Mouse (Mus musculus) CH12.LX (cell line): Measurements from ENCODE around the gene Pde3a. TPM values are rescaled to one million over a fixed set of nuclear protein-coding genes. Genes with fewer than 3 reads are reported as not detected.

Source experiments
- DNase-seq: peaks from one replicate; pipeline ENCODE4 v3.0.0-alpha.2; 2013; ENCODE audit errors: extremely low read depth
- H3K27ac ChIP-seq: 2 replicates; pipeline ENCODE4 v1.5.1; 2012; ENCODE audit warnings: low read depth, mild to moderate bottlenecking, control low read depth, moderate library complexity; ENCODE audit not compliant: insufficient read depth
- H3K27me3 ChIP-seq: replicated peaks from 2 replicates; pipeline ENCODE3; 2012; ENCODE audit warnings: inconsistent platforms
- H3K36me3 ChIP-seq, 2 experiments: replicated peaks in 1 of 2; 2 replicates each; pipeline versions ENCODE3 to v1.6.1; 2012; ENCODE audit warnings: inconsistent platforms in 1 of 2, low read length in 1 of 2, mild to moderate bottlenecking in 1 of 2, mixed read lengths in 1 of 2, moderate library complexity in 1 of 2; ENCODE audit not compliant: control insufficient read depth in 1 of 2, insufficient read depth in 1 of 2
- H3K4me1 ChIP-seq, 2 experiments: 2 replicates each; pipeline ENCODE4 v1.6.1; 2012; ENCODE audit warnings: inconsistent platforms in 1 of 2, moderate library complexity in 1 of 2; ENCODE audit not compliant: insufficient read depth in 2 of 2, control insufficient read depth in 1 of 2
- H3K4me2 ChIP-seq: 2 replicates; pipeline ENCODE4 v1.6.1; 2012; ENCODE audit warnings: low read depth, mild to moderate bottlenecking, control low read depth; ENCODE audit not compliant: poor library complexity, insufficient read depth, severe bottlenecking
- H3K4me3 ChIP-seq, 3 experiments: fragments of 150-350 bp in 1 of 3; sonication (generic) in 1 of 3; replicated peaks in 1 of 3; 2 replicates each; pipeline versions ENCODE3 to v1.5.1; 2011 to 2012; ENCODE audit warnings: low read depth in 2 of 3, low read length in 2 of 3, mild to moderate bottlenecking in 2 of 3, moderate library complexity in 2 of 3, control low read depth in 1 of 3, improper control_type of control experiment in 1 of 3, inconsistent platforms in 1 of 3, mixed read lengths in 1 of 3; ENCODE audit not compliant: poor library complexity in 1 of 3
- H3K79me2 ChIP-seq: replicated peaks from 2 replicates; pipeline ENCODE4 v1.6.1; 2012; ENCODE audit warnings: mild to moderate bottlenecking, moderate library complexity; ENCODE audit not compliant: control insufficient read depth, poor library complexity, insufficient read depth, severe bottlenecking; ENCODE audit errors: extremely low read depth
- H3K9ac ChIP-seq: 2 replicates; pipeline ENCODE4 v1.6.1; 2012; ENCODE audit warnings: low read depth, mild to moderate bottlenecking, control low read depth, moderate library complexity; ENCODE audit not compliant: insufficient read depth
- H3K9me3 ChIP-seq: replicated peaks from 2 replicates; pipeline ENCODE3; 2012; ENCODE audit warnings: low read length, inconsistent platforms, mixed read lengths
- CTCF ChIP-seq, 2 experiments: IDR thresholded peaks in 1 of 2; conservative IDR thresholded peaks in 1 of 2; 2 replicates each; pipeline ENCODE4 v1.5.1; 2011 to 2012; ENCODE audit warnings: low read depth in 2 of 2, low read length in 2 of 2, improper control_type of control experiment in 1 of 2, inconsistent platforms in 1 of 2, mild to moderate bottlenecking in 1 of 2, moderate library complexity in 1 of 2
- HCFC1 ChIP-seq: IDR thresholded peaks from 2 replicates; pipeline ENCODE4 v1.6.1; 2012; ENCODE audit warnings: low read depth, mild to moderate bottlenecking, inconsistent platforms, low read length, improper control_type of control experiment
- IRF4 ChIP-seq: IDR thresholded peaks from 2 replicates; pipeline ENCODE4 v1.6.1; 2014; ENCODE audit warnings: low read depth, mild to moderate bottlenecking, inconsistent platforms, low read length, improper control_type of control experiment
- JUN ChIP-seq: IDR thresholded peaks from 2 replicates; pipeline ENCODE4 v1.6.1; 2011; ENCODE audit warnings: low read depth, mild to moderate bottlenecking, low read length, improper control_type of control experiment, moderate library complexity; ENCODE audit not compliant: insufficient read depth
- MAFK ChIP-seq: IDR thresholded peaks from 2 replicates; pipeline ENCODE4 v1.6.1; 2011; ENCODE audit warnings: low read length, improper control_type of control experiment; ENCODE audit not compliant: insufficient replicate concordance
- MAX ChIP-seq: IDR thresholded peaks from 2 replicates; pipeline ENCODE4 v1.6.1; 2011; ENCODE audit warnings: low read length, improper control_type of control experiment
- NELFE ChIP-seq: IDR thresholded peaks from 2 replicates; pipeline ENCODE4 v1.6.1; 2011; ENCODE audit warnings: low read depth, low read length, improper control_type of control experiment
- NRF1 ChIP-seq: IDR thresholded peaks from 2 replicates; pipeline ENCODE4 v1.6.1; 2014; ENCODE audit warnings: low read depth, mild to moderate bottlenecking, inconsistent platforms, low read length, improper control_type of control experiment, moderate library complexity
- PAX5 ChIP-seq: IDR thresholded peaks from 2 replicates; pipeline ENCODE4 v1.6.1; 2012; ENCODE audit warnings: low read length, inconsistent platforms, mixed read lengths
- RAD21 ChIP-seq: IDR thresholded peaks from 2 replicates; pipeline ENCODE4 v1.6.1; 2011; ENCODE audit warnings: low read depth, mild to moderate bottlenecking, low read length, improper control_type of control experiment, moderate library complexity
- SIN3A ChIP-seq: IDR thresholded peaks from 2 replicates; pipeline ENCODE4 v1.6.1; 2012; ENCODE audit warnings: low read length, improper control_type of control experiment, inconsistent platforms
- SMC3 ChIP-seq: IDR thresholded peaks from 2 replicates; pipeline ENCODE4 v1.6.1; 2011; ENCODE audit warnings: low read depth, low read length, improper control_type of control experiment
- TBP ChIP-seq: conservative IDR thresholded peaks from 2 replicates; pipeline ENCODE4 v1.6.1; 2011; ENCODE audit warnings: low read depth, low read length, improper control_type of control experiment
- TCF12 ChIP-seq: IDR thresholded peaks from 2 replicates; pipeline ENCODE4 v1.6.1; 2014; ENCODE audit warnings: low read depth, mild to moderate bottlenecking, inconsistent platforms, low read length, improper control_type of control experiment
- dilution Hi-C: fragments of 300-500 bp; cut with MboI; formaldehyde crosslinking; loops from 2 replicates; pipeline ENCODE4 v1.14.3; 2020; ENCODE audit warnings: low sequenced_read_pairs; ENCODE audit not compliant: extremely low pct_unique_long_range_greater_than_20kb, extremely low pct_ligation_motif_present
- in situ Hi-C: fragments of 300-500 bp; cut with MboI; formaldehyde crosslinking; loops from 3 replicates; pipeline ENCODE4 v1.14.3; 2019; ENCODE audit warnings: low sequenced_read_pairs, low pct_ligation_motif_present, low pct_unique_long_range_greater_than_20kb, mixed read lengths
- polyA plus RNA-seq: library from polyadenylated mRNA; unstranded; fragments of >175 nt; gene quantifications from 2 replicates; pipeline ENCODE4 v1.2.1, GENCODE M21; 2012; ENCODE audit warnings: low read depth; ENCODE audit not compliant: insufficient read length
- total RNA-seq, 2 experiments: library from RNA; depleted of rRNA; stranded (reverse); fragments of 300-350 nt in 1 of 2; fragments of >200 nt in 1 of 2; gene quantifications; 2 replicates each; pipeline ENCODE4 v1.2.3; 2012 to 2014

Gene Pde3a
- total and polyA plus RNA-seq, 3 experiments = under 0.01 to 0.04 (median 0.03) TPM

- DNase-seq = peak; percentile 12
- dilution Hi-C loops (no loop called here), in situ Hi-C loops (no loop called here)
- H3K9ac ChIP-seq = no peak overlapping the region
- H3K27ac ChIP-seq = no peak overlapping the region
- no peak overlapping the region for H3K4me3 ChIP-seq
- no peaks in the 10 kb centered on the region for H3K4me1 ChIP-seq
- H3K27me3 ChIP-seq = no peaks in the 10 kb centered on the region
- no peaks in the 10 kb centered on the region for H3K9me3 ChIP-seq
- H3K36me3 ChIP-seq = no peaks in the 10 kb centered on the region
- no peak overlapping the region for H3K4me2 ChIP-seq
- TF ChIP-seq RAD21 (no peak; the same call in none of the 2 replicates), CTCF (conservative IDR thresholded peaks at IDR 0.05 in 1 of 2, IDR thresholded peaks at IDR 0.05 in 1 of 2; ENCODE audit: low read depth in 2 of 2, low read length in 2 of 2) (peak in 1 of 2 experiments; percentile 47; a peak in 2 of 4 replicates), SMC3 (peak; percentile 25), IRF4 (no peak)
- H3K79me2 ChIP-seq = no peaks in the 10 kb centered on the region
Observed at GRCm38 (mm10) chr6:141372697-141373096, 123.6 kb downstream of the Pde3a start.

GRCm38 (mm10) chr6:141374469-141375057 is 125.5 kb downstream of the Pde3a start:
- Histone ChIP-seq H3K4me1 (no peaks in the 10 kb centered on the region), H3K9me3 (no peaks in the 10 kb centered on the region), H3K9ac (no peak overlapping the region), H3K27ac (no peak overlapping the region), H3K27me3 (no peaks in the 10 kb centered on the region), H3K4me3 (no peak overlapping the region), H3K36me3 (no peaks in the 10 kb centered on the region), H3K4me2 (no peak overlapping the region)
- dilution Hi-C loops (no loop called here), in situ Hi-C loops (no loop called here)
- DNase-seq = no peak
- TF ChIP-seq MAX (no peak), MAFK (no peak), TBP (no peak), TCF12 (no peak), RAD21 (no peak), NELFE (no peak), HCFC1 (no peak), PAX5 (no peak), SMC3 (no peak), JUN (no peak), SIN3A (no peak)
- TF ChIP-seq, all 38 proteins: peak for 0
- H3K79me2 ChIP-seq = no peaks in the 10 kb centered on the region

- Histone ChIP-seq H3K79me2 (no peaks in the 10 kb centered on the region), H3K4me2 (no peak overlapping the region), H3K9me3 (no peaks in the 10 kb centered on the region), H3K27ac (no peak overlapping the region)
- dilution Hi-C loops = no loop called here
- no peak for DNase-seq
- TF ChIP-seq NRF1 (no peak), CTCF (conservative IDR thresholded peaks at IDR 0.05 in 1 of 2, IDR thresholded peaks at IDR 0.05 in 1 of 2; ENCODE audit: low read depth in 2 of 2, low read length in 2 of 2) (peak in 1 of 2 experiments; percentile 11; a peak in 1 of 4 replicates)
- TF ChIP-seq, all 38 proteins: peak for 1
- Histone ChIP-seq H3K4me1 (no peaks in the 10 kb centered on the region), H3K9ac (no peak overlapping the region), H3K27me3 (no peaks in the 10 kb centered on the region), H3K4me3 (no peak overlapping the region), H3K36me3 (no peaks in the 10 kb centered on the region)
- in situ Hi-C loops = no loop called here
Observed at GRCm38 (mm10) chr6:141375155-141375554, 126.1 kb downstream of the Pde3a start.
